Mouse (Mus musculus) intestine, embryonic 14.5 days (tissue): ENCODE data around the gene F2rl1. TPM values are rescaled to one million over a fixed set of nuclear protein-coding genes. Genes with fewer than 3 reads are reported as not detected.

Experiments
- ATAC-seq: fragments of 200-750 bp; cut with Nextera tagmentation; replicated peaks from 2 replicates; pipeline ENCODE4 v1.8.0; 2017; ENCODE audit warnings: low read depth, moderate number of reproducible peaks, moderate TSS enrichment, moderate library complexity; ENCODE audit not compliant: low FRiP score, low TSS enrichment
- DNase-seq: peaks from one replicate; pipeline ENCODE4 v3.0.0-alpha.2; 2018; ENCODE audit warnings: low spot score
- H3K27ac ChIP-seq: fragments of 300-500 bp; sonication (generic); 2 replicates; pipeline ENCODE4 v1.5.1; 2014; ENCODE audit warnings: low read depth, mild to moderate bottlenecking, control low read depth
- H3K27me3 ChIP-seq: fragments of 300-500 bp; sonication (generic); replicated peaks from 2 replicates; pipeline ENCODE4 v1.6.1; 2014; ENCODE audit warnings: low read length, control low read depth; ENCODE audit not compliant: control insufficient read depth, insufficient read depth
- H3K36me3 ChIP-seq: fragments of 300-500 bp; sonication (generic); 2 replicates; pipeline ENCODE4 v1.6.1; 2014; ENCODE audit warnings: low read length, control low read depth; ENCODE audit not compliant: control insufficient read depth, insufficient read depth
- H3K4me1 ChIP-seq: fragments of 300-500 bp; sonication (generic); replicated peaks from 2 replicates; pipeline ENCODE4 v1.6.1; 2014; ENCODE audit warnings: low read length, control low read depth, mixed read lengths; ENCODE audit not compliant: control insufficient read depth, insufficient read depth
- H3K4me2 ChIP-seq: fragments of 300-500 bp; sonication (generic); 2 replicates; pipeline ENCODE4 v1.6.1; 2014; ENCODE audit warnings: low read length
- H3K4me3 ChIP-seq: fragments of 300-500 bp; sonication (generic); 2 replicates; pipeline ENCODE4 v1.5.1; 2014; ENCODE audit warnings: low read depth, low read length, control low read depth, mixed read lengths
- H3K9ac ChIP-seq: fragments of 300-500 bp; sonication (generic); 2 replicates; pipeline ENCODE4 v1.6.1; 2014; ENCODE audit warnings: mild to moderate bottlenecking, low read length
- H3K9me3 ChIP-seq: fragments of 300-500 bp; sonication (generic); 2 replicates; pipeline ENCODE4 v1.6.1; 2016; ENCODE audit warnings: low read length, control low read depth; ENCODE audit not compliant: control insufficient read depth
- WGBS: fragments of 180-500 bp; shearing (Covaris S2); extraction: QIAGEN DNeasy Blood & Tissue Kit; methylation state at CpG from one replicate; pipeline ENCODE4 v1.1.7; 2014; 5-methylcytosine and 5-hydroxymethylcytosine counted together
- polyA plus RNA-seq: library from polyadenylated mRNA; unstranded; fragments of >200 nt; fragmentation: Nextera tagmentation; extraction: Ambion mirVana; gene quantifications from 2 replicates; pipeline ENCODE4 v1.2.1, GENCODE M21; 2014

Gene F2rl1
- polyA plus RNA-seq, 1 experiment from 2014 or later, result 14.3 TPM

- DNase-seq (no peak), ATAC-seq (no peak)
- Histone ChIP-seq H3K27me3 (no peaks in the 10 kb centered on the region), H3K4me3 (no peak overlapping the region), H3K27ac (no peak overlapping the region), H3K9ac (no peak overlapping the region), H3K4me2 (no peak overlapping the region), H3K4me1 (no peaks in the 10 kb centered on the region), H3K9me3 (no peaks in the 10 kb centered on the region), H3K36me3 (no peaks in the 10 kb centered on the region)
- 75% methylated on average over 3 of the region's 3 CpGs for WGBS
Measured at GRCm38 (mm10) chr13:95474294-95474693, 50.7 kb downstream of the F2rl1 start.

DNA sequence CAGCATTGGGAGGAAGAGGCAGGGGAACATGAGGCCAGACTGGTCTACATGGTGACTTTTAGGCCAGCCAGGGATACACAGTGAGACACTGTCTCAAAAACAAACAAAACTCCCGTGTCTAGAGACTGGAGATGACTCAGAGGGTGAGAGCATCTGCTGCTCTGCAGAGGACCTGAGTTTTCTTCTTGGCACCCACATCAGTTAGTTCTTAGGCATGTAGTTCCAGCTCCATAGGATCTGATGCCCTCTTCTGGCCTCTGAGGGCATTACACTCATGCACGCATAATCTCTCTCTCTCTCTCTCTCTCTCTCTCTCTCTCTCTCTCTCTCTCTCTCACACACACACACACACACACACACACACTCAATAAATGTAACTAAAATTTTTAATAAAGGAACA, 54.1 kb downstream of the F2rl1 start:
- 70% methylated on average over 2 of the region's 2 CpGs for WGBS
- ATAC-seq, result no peak
- no peaks in the 10 kb centered on the region for H3K4me1 ChIP-seq

More for the DNA sequence above, 54.1 kb downstream of the F2rl1 start:
- Histone ChIP-seq H3K36me3 (no peaks in the 10 kb centered on the region), H3K27me3 (no peaks in the 10 kb centered on the region), H3K9me3 (no peaks in the 10 kb centered on the region), H3K9ac (no peak overlapping the region), H3K27ac (no peak overlapping the region), H3K4me2 (no peak overlapping the region), H3K4me3 (no peak overlapping the region)
- DNase-seq, result no peak

Other genes with a start within 250 kb of the F2rl1 start
- 53.0 and 55.2 TPM in 2 replicates for gene Zbed3, start 201.6 kb downstream of the F2rl1 start, polyA plus RNA-seq
- gene Aggf1, start 149.9 kb downstream of the F2rl1 start, polyA plus RNA-seq, result 32.1 and 33.1 TPM in 2 replicates
- gene Crhbp, start 80.3 kb downstream of the F2rl1 start, polyA plus RNA-seq, result 0.16 and 0.24 TPM in 2 replicates
- gene S100z, start 46.5 kb downstream of the F2rl1 start, polyA plus RNA-seq, result not detected in 2 replicates
- gene F2r, start 93.3 kb upstream of the F2rl1 start, polyA plus RNA-seq, result 58.5 and 69.5 TPM in 2 replicates
- 0.52 and 0.95 TPM in 2 replicates for gene F2rl2, start 171.6 kb upstream of the F2rl1 start, polyA plus RNA-seq